Mouse (Mus musculus) left cerebral cortex, postnatal 36 days (tissue): ENCODE results near the gene Smco3. TPM values are rescaled to one million over a fixed set of nuclear protein-coding genes. Genes with fewer than 3 reads are reported as not detected.
"Not testable (repeated sequence)": the region's sequence is repeated elsewhere in the genome, so short reads cannot be mapped to it uniquely, and the experiment has no call there.

Source experiments
- DNase-seq, 2 experiments: peaks; one replicate each; pipeline ENCODE4 v3.0.0; 2021 to 2022; ENCODE audit warnings: low spot score in 2 of 2, mixed read lengths in 1 of 2
- intact Hi-C: fragments of 180-260 bp; cut with DNase I; formaldehyde crosslinking; loops from one replicate; pipeline ENCODE4 v1.15.1; 2025
- total RNA-seq, 2 experiments: library from RNA; stranded (reverse); gene quantifications; 2 replicates each; pipeline ENCODE4 v1.2.3; 2021

Smco3 gene
- total RNA-seq, 2 experiments from 2014 or later, result 3.6 to 5.6 TPM

DNA sequence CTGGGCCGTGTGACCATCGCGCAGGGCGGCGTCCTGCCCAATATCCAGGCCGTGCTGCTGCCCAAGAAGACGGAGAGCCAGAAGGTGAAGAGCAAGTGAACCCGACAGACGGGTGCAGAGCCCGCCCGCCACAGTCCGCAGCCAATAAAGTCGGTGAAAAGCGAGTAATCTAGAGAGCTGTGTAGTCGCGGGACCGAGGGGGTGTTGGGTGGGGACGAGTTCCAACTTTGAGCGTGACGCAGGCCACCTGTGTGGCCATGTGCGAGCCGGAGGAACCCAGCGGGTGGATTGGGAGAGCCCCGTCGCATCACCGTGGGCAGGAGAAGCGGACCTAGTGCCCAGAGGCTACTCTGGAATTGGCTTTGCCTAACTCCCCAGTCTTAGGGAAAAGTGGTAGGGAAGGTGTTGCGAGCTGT is 26.6 kb downstream of the Smco3 start:
- intact Hi-C loops, result no loop called here
- peak in 1 of 2 experiments; percentile 58 for DNase-seq

DNA sequence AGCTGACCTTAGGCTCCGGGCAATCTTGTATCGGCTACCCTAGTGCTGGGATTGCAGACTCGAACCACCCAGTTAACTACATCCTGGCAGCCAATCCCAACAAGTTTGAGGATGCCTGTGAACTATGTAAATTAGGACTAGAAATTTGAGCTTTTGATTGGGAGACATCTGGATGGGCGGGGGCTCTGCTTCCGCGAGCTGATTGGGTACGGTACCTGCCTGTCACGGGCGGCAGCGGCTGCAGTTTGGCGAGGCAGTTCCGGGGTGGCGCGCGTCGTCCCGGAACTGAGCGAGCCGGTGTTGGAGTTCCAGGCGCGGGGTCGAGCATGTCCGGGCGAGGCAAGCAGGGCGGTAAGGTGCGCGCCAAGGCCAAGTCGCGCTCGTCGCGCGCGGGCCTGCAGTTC is 27.2 kb downstream of the Smco3 start, which contains the start of gene H2afj:
H2afj (plus strand) TSS at position 231 of the 404 bp plus-strand sequence.
- intact Hi-C loops, result no loop called here
- DNase-seq, result peak; percentile 96 to 98

GRCm38 (mm10) chr6:136807395-136808013 is 27.7 kb downstream of the Smco3 start:
- intact Hi-C loops, result no loop called here
- DNase-seq, result no peak

- intact Hi-C loops, result loop anchor here (1.0 kb wide), 1 partner anchor 20 kb away; the partner anchor contains the start of gene BC049715
- no peak for DNase-seq
Observed at GRCm38 (mm10) chr6:136806819-136807218, 28.4 kb downstream of the Smco3 start.

GRCm38 (mm10) chr6:136805409-136805775 is 29.9 kb downstream of the Smco3 start:
- intact Hi-C loops, result no loop called here
- no peak for DNase-seq

DNA sequence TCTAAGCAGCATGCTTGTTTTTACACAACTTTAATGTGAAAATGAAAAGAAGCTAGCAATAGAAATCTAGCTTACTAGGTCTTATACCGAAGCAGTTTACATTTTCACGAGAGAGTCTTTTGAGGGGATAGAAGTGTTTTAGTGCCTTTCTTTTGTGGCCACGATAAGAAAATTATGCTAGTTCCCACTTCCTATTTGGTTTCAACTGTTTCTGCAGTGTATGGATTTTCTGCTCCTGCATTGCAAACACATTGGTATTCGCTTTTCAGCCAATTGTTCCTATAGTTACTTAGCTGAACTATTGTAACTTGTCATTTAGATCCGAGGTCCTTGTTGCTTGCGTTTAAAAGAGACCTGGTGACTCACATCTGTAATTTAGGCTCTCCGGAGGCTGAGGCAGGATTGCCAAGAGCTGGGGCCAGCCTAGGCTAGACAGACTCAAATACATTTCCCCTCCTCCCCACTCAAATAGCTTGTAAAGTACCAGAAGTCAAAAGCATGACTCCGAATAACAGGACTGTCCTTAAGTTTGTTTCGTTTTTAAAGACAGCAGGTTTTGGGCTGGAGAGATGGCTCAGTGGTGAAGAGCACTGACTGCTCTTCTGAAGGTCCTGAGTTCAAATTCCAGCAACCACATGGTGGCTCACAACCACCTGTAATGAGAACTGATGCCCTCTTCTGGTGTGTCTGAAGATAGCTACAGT is 30.4 kb downstream of the Smco3 start:
- no peak for DNase-seq
- intact Hi-C loops, result no loop called here

- intact Hi-C loops, result no loop called here
- peak; percentile 94 to 97 for DNase-seq
Observed at GRCm38 (mm10) chr6:136803739-136804633, 31.3 kb downstream of the Smco3 start, which contains the start of gene Hist4h4. TSS of gene Hist4h4 (minus strand) at chr6:136804415.

- no peak for DNase-seq
- intact Hi-C loops, result no loop called here
Observed at GRCm38 (mm10) chr6:136803093-136803738, 32.0 kb downstream of the Smco3 start.

GRCm38 (mm10) chr6:136801274-136801673 is 34.0 kb downstream of the Smco3 start:
- no peak for DNase-seq
- intact Hi-C loops, result no loop called here

DNA sequence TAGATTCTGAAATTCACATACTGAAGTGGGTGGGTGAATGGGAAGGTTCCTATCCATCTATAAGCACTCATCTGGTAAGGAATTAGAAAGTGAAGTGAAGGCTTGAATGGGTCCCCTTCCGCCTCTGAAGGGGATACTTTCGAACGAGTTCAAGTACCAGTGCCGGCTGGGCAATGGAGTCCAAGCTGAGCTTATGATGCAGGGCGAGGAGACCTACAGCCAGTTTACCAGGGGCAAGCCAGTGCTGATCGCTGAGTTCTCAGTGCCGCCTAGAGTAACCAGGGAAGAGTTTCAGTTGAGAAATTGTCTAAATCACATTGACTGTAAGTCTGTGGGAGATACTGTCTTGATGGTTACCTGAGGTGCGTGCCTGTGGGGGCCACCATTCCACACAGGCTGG is 34.5 kb downstream of the Smco3 start:
- intact Hi-C loops, result no loop called here
- no peak for DNase-seq

DNA sequence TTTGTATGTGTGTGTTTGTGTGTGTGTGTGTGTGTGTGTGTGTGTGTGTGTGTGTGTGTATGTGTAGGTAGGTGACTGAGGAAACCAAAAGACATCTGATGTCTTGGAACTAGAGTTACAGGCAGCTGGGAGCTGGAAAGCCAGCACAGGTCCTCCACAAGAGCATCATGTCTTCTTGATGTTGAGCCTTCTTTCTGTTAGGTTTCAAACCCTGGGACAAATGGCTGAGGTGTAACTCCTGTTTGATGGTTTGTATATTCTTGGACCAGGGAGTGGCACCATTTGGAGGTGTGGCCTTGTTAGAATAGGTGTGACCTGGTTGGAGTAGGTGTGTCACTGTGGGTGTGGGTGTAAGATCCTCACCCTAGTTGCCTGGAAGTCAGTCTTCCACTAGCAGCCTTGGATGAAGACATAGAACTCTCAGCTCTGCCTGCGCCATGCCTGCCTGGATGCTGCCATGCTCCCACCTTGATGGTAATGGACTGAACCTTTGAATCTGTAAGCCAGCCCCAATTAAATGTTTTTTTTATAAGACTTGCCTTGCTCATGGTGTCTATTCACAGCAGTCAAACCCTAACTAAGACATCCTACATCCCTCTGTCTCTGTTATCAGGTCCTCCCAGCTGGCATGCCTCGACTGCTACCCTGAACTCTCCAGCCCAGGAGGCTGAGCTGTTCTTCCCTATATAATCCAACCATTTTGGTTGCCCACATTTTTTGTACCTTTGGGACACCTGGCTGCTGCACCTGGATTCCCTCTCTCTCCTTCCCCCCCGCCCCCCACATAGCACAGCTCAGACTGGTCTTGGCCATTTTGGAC is 37.2 kb downstream of the Smco3 start:
- intact Hi-C loops, DNase-seq: not testable (repeated sequence)

- no peak for DNase-seq
- intact Hi-C loops, result no loop called here
Observed at GRCm38 (mm10) chr6:136795850-136796249, 39.4 kb downstream of the Smco3 start.

DNA sequence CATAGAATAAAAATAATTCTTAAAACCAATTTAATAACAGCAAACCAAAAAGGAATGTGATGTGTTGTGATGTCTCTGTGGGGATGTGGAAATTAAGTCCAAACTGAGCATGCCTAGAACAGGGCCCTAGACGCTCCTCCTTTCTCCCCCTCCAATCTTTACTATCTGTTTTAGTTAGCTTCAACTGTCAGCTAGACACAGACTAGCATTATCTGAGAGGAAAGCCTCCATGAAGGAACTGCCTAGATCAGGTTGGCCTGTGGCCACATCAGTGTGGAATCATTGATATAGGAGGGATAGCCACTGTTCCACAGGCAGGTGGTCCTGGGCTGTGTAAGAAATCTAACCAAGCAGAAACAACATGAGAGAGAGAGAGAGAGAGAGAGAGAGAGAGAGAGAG is 40.1 kb downstream of the Smco3 start:
- no peak for DNase-seq
- intact Hi-C loops, result no loop called here

GRCm38 (mm10) chr6:136793831-136794525 is 41.3 kb downstream of the Smco3 start:
- DNase-seq, result no peak
- intact Hi-C loops, result no loop called here

- intact Hi-C loops, result no loop called here
- no peak for DNase-seq
Observed at GRCm38 (mm10) chr6:136792884-136793758, 42.1 kb downstream of the Smco3 start.

GRCm38 (mm10) chr6:136789391-136789971 is 45.8 kb downstream of the Smco3 start:
- intact Hi-C loops, result no loop called here
- DNase-seq, result no peak

GRCm38 (mm10) chr6:136782761-136783160 is 52.5 kb downstream of the Smco3 start:
- intact Hi-C loops, result no loop called here
- DNase-seq, result peak; percentile 7 to 11
